Mouse (Mus musculus) midbrain, embryonic 13.5 days (tissue): ENCODE results near the gene Ctf2. TPM values are rescaled to one million over a fixed set of nuclear protein-coding genes. Genes with fewer than 3 reads are reported as not detected.
A peak's percentile ranks its signal among the peaks of the same experiment; 100 is the strongest.
"Not testable (repeated sequence)": the region's sequence is repeated elsewhere in the genome, so short reads cannot be mapped to it uniquely, and the experiment has no call there.

Source experiments
- ATAC-seq: fragments of 200-750 bp; cut with Nextera tagmentation; 2 replicates; pipeline ENCODE4 v1.8.0; 2017; ENCODE audit warnings: mild to moderate bottlenecking, moderate TSS enrichment, moderate library complexity
- H3K27ac ChIP-seq: fragments of 300-500 bp; sonication (generic); 2 replicates; pipeline ENCODE4 v1.5.1; 2015; ENCODE audit warnings: inconsistent platforms, mild to moderate bottlenecking, moderate library complexity
- H3K27me3 ChIP-seq: fragments of 300-500 bp; sonication (generic); 2 replicates; pipeline ENCODE4 v1.6.1; 2015; ENCODE audit warnings: mild to moderate bottlenecking, inconsistent platforms
- H3K36me3 ChIP-seq: fragments of 300-500 bp; sonication (generic); 2 replicates; pipeline ENCODE4 v1.6.1; 2015; ENCODE audit warnings: mild to moderate bottlenecking, inconsistent platforms
- H3K4me1 ChIP-seq: fragments of 300-500 bp; sonication (generic); replicated peaks from 2 replicates; pipeline ENCODE4 v1.6.1; 2015; ENCODE audit warnings: inconsistent platforms
- H3K4me2 ChIP-seq: fragments of 300-500 bp; sonication (generic); replicated peaks from 2 replicates; pipeline ENCODE4 v1.6.1; 2015; ENCODE audit warnings: moderate library complexity, mild to moderate bottlenecking, inconsistent platforms
- H3K4me3 ChIP-seq: fragments of 300-500 bp; sonication (generic); replicated peaks from 2 replicates; pipeline ENCODE4 v1.5.1; 2015; ENCODE audit warnings: mild to moderate bottlenecking, inconsistent platforms
- H3K9ac ChIP-seq: fragments of 300-500 bp; sonication (generic); replicated peaks from 2 replicates; pipeline ENCODE4 v1.6.1; 2015; ENCODE audit warnings: mild to moderate bottlenecking, inconsistent platforms
- H3K9me3 ChIP-seq: fragments of 300-500 bp; sonication (generic); 2 replicates; pipeline ENCODE4 v1.6.1; 2016; ENCODE audit warnings: mild to moderate bottlenecking, inconsistent platforms
- WGBS: fragments of 180-500 bp; shearing (Covaris S2); methylation state at CpG from one replicate; pipeline ENCODE4 v1.1.7; 2015; 5-methylcytosine and 5-hydroxymethylcytosine counted together
- polyA plus RNA-seq: library from polyadenylated mRNA; unstranded; fragments of >200 nt; fragmentation: Nextera tagmentation; extraction: Ambion mirVana; gene quantifications from 2 replicates; pipeline ENCODE4 v1.2.1, GENCODE M21; 2015

Ctf2 gene
- polyA plus RNA-seq: 0.14 and 0.17 TPM in 2 replicates

DNA sequence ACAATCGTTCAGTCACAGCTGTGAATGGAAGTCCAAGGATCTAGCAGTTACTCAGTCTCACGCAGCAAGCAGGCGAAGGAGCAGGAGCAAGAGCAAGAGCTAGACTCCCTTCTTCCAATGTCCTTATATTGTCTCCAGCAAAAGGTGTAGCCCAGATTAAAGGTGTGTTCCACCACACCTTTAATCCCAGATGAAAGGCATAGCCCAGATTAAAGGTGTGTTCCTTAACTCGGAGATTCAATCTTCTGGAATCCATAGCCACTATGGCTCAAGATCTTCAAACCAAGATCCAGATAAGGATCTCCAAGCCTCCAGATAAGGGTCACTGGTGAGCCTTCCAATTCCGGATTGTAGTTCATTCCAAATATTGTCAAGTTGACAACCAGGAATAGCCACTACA, at the start of gene Ctf2:
Gene Ctf2 (minus strand): TSS at position 101 of the 400 bp plus-strand sequence.
- ATAC-seq, H3K27me3 ChIP-seq, H3K9me3 ChIP-seq, H3K4me2 ChIP-seq, H3K9ac ChIP-seq, H3K4me3 ChIP-seq, H3K27ac ChIP-seq, H3K36me3 ChIP-seq, H3K4me1 ChIP-seq: not testable (repeated sequence)
- WGBS: 100% methylated on average over 1 of the region's 5 CpGs

- ATAC-seq: no peak
- WGBS: 82% methylated on average over 4 of the region's 4 CpGs
- no peak overlapping the region for H3K27ac ChIP-seq
Observed at GRCm38 (mm10) chr7:127778350-127778749, 46.4 kb upstream of the Ctf2 start.

GRCm38 (mm10) chr7:127777474-127778266, 45.7 kb upstream of the Ctf2 start:
- peak overlapping the region; percentile 92 for H3K9ac ChIP-seq
- H3K4me3 ChIP-seq: peak overlapping the region; percentile 90
- H3K4me2 ChIP-seq: peak overlapping the region; percentile 78
- peaks cover 41% of the 10 kb centered on the region for H3K36me3 ChIP-seq
- peaks cover 17% of the 10 kb centered on the region for H3K4me1 ChIP-seq
- H3K27ac ChIP-seq: peak overlapping the region; percentile 98
- peak; percentile 57 for ATAC-seq
- 6% methylated on average over 35 of the region's 66 CpGs for WGBS
- H3K27me3 ChIP-seq: no peaks in the 10 kb centered on the region
- H3K9me3 ChIP-seq: no peaks in the 10 kb centered on the region

More at GRCm38 (mm10) chr7:127778350-127778749, 46.4 kb upstream of the Ctf2 start:
- Histone ChIP-seq H3K9ac (peak overlapping the region; percentile 92), H3K36me3 (peaks cover 47% of the 10 kb centered on the region), H3K4me1 (peaks cover 17% of the 10 kb centered on the region), H3K9me3 (no peaks in the 10 kb centered on the region), H3K4me3 (peak overlapping the region; percentile 90), H3K4me2 (peak overlapping the region; percentile 78), H3K27me3 (no peaks in the 10 kb centered on the region)

GRCm38 (mm10) chr7:127776878-127777473, 45.0 kb upstream of the Ctf2 start:
- ATAC-seq: peak; percentile 92
- Histone ChIP-seq H3K36me3 (peaks cover 34% of the 10 kb centered on the region), H3K4me2 (peak overlapping the region; percentile 78)

GRCm38 (mm10) chr7:127776426-127776825, 44.5 kb upstream of the Ctf2 start, which contains the start of gene Setd1a:
Gene Setd1a, plus strand, starts transcription at chr7:127776670.
- Histone ChIP-seq H3K9me3 (no peaks in the 10 kb centered on the region), H3K4me3 (peak within 1 kb of the TSS; percentile 90), H3K36me3 (peaks cover 29% of the 10 kb centered on the region), H3K4me1 (peaks cover 17% of the 10 kb centered on the region), H3K9ac (peak within 1 kb of the TSS; percentile 92), H3K27me3 (no peaks in the 10 kb centered on the region), H3K4me2 (peak within 1 kb of the TSS; percentile 78), H3K27ac (peak within 1 kb of the TSS; percentile 98)
- peak; percentile 62 for ATAC-seq
- under 1% methylated on average over 23 of the region's 23 CpGs for WGBS

More at GRCm38 (mm10) chr7:127776878-127777473, 45.0 kb upstream of the Ctf2 start:
- H3K9ac ChIP-seq: peak overlapping the region; percentile 92
- peak overlapping the region; percentile 90 for H3K4me3 ChIP-seq
- H3K4me1 ChIP-seq: peaks cover 17% of the 10 kb centered on the region
- H3K9me3 ChIP-seq: no peaks in the 10 kb centered on the region
- H3K27ac ChIP-seq: peak overlapping the region; percentile 98
- under 1% methylated on average over 46 of the region's 70 CpGs for WGBS
- no peaks in the 10 kb centered on the region for H3K27me3 ChIP-seq

- Histone ChIP-seq H3K27ac (peak overlapping the region; percentile 98), H3K9ac (peak overlapping the region; percentile 92), H3K4me3 (peak overlapping the region; percentile 90), H3K4me2 (peak overlapping the region; percentile 78), H3K36me3 (peaks cover 23% of the 10 kb centered on the region), H3K4me1 (peaks cover 18% of the 10 kb centered on the region)
- H3K9me3 ChIP-seq, H3K27me3 ChIP-seq, ATAC-seq: not testable (repeated sequence)
- 79% methylated on average over 7 of the region's 7 CpGs for WGBS
Observed at GRCm38 (mm10) chr7:127775837-127776236, 43.9 kb upstream of the Ctf2 start.

DNA sequence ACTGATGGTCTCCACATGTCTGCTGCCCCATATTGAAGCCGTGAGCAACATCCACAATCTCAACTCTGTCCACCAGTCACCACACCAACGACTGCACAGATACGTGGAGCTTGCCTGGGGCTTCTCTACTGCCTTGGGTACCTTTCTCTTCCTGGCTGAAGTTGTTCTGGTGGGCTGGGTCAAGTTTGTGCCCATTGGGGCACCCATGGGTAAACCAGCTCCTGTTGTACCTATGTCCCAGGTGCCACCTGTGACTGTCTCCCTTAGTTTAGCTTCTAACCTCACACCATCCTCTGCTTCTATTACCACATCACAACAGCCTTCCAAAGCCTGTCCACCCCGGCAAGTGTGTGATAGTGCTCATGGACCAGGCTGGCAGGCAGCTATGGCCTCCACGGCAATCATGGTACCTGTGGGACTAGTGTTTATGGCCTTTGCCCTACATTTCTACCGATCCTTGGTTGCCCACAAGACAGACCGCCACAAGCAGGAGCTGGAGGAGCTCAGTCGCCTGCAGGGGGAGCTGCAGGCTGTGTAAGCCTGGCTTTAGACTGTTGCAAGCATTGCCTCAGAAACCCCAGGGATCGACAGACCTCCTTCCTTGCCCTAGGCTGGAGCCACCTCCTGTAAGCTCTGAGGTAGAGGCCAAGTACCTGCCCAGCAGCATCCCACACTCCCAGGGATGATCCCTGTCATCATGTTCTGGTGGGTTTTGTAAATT, 41.9 kb upstream of the Ctf2 start:
- H3K4me3 ChIP-seq: no peak overlapping the region
- no peak for ATAC-seq
- H3K36me3 ChIP-seq: peaks cover 3% of the 10 kb centered on the region; the same call in 1 of the 2 replicates
- no peak overlapping the region for H3K4me2 ChIP-seq
- peaks cover 38% of the 10 kb centered on the region for H3K4me1 ChIP-seq
- peak overlapping the region; percentile 29; the same call in 1 of the 2 replicates for H3K9ac ChIP-seq
- H3K27ac ChIP-seq: no peak overlapping the region
- H3K27me3 ChIP-seq: no peaks in the 10 kb centered on the region
- H3K9me3 ChIP-seq: no peaks in the 10 kb centered on the region
- WGBS: 45% methylated on average over 9 of the region's 9 CpGs

DNA sequence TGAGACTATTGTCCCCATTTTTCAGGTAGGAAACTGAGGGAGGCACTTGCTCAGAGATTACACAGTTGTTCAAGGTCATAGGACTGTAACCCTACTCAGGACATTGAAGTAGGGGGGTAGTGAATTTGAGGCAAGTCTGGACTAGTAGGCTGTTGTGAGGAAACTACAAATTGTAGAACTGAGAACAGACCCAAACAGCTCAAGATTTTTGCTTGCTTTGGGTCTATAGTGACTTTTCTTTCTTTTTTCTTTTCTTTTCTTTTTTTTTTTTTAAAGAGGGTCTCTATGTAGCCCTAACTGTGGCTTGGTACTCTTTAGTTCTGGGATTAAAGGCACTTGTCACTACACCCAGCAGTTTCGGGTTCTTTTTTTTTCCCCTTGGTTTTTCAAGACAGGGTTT, 40.6 kb upstream of the Ctf2 start:
- H3K36me3 ChIP-seq: peaks cover 11% of the 10 kb centered on the region
- 79% methylated on average over 1 of the region's 1 CpGs for WGBS
- no peak overlapping the region for H3K4me3 ChIP-seq
- H3K4me2 ChIP-seq: no peak overlapping the region
- H3K27me3 ChIP-seq: no peaks in the 10 kb centered on the region
- peaks cover 36% of the 10 kb centered on the region for H3K4me1 ChIP-seq
- no peak overlapping the region for H3K9ac ChIP-seq
- ATAC-seq: no peak
- H3K27ac ChIP-seq: no peak overlapping the region
- no peaks in the 10 kb centered on the region for H3K9me3 ChIP-seq

GRCm38 (mm10) chr7:127772080-127772479, 40.1 kb upstream of the Ctf2 start:
- Histone ChIP-seq H3K9me3 (no peaks in the 10 kb centered on the region), H3K4me3 (no peak overlapping the region), H3K36me3 (peaks cover 16% of the 10 kb centered on the region), H3K27ac (no peak overlapping the region), H3K9ac (no peak overlapping the region), H3K4me1 (peaks cover 36% of the 10 kb centered on the region), H3K27me3 (no peaks in the 10 kb centered on the region), H3K4me2 (no peak overlapping the region)
- WGBS: 85% methylated on average over 3 of the region's 3 CpGs
- no peak for ATAC-seq

GRCm38 (mm10) chr7:127771262-127771661, 39.3 kb upstream of the Ctf2 start:
- H3K9me3 ChIP-seq: no peaks in the 10 kb centered on the region
- no peak for ATAC-seq
- H3K4me3 ChIP-seq: no peak overlapping the region
- 76% methylated on average over 5 of the region's 5 CpGs for WGBS
- no peak overlapping the region for H3K9ac ChIP-seq
- 0 out of 2 replicates have a peak overlapping the region, but pooled peaks have one; percentile 67 for H3K4me2 ChIP-seq
- peaks cover 36% of the 10 kb centered on the region for H3K4me1 ChIP-seq
- no peaks in the 10 kb centered on the region for H3K27me3 ChIP-seq
- no peak overlapping the region for H3K27ac ChIP-seq
- peaks cover 23% of the 10 kb centered on the region for H3K36me3 ChIP-seq

DNA sequence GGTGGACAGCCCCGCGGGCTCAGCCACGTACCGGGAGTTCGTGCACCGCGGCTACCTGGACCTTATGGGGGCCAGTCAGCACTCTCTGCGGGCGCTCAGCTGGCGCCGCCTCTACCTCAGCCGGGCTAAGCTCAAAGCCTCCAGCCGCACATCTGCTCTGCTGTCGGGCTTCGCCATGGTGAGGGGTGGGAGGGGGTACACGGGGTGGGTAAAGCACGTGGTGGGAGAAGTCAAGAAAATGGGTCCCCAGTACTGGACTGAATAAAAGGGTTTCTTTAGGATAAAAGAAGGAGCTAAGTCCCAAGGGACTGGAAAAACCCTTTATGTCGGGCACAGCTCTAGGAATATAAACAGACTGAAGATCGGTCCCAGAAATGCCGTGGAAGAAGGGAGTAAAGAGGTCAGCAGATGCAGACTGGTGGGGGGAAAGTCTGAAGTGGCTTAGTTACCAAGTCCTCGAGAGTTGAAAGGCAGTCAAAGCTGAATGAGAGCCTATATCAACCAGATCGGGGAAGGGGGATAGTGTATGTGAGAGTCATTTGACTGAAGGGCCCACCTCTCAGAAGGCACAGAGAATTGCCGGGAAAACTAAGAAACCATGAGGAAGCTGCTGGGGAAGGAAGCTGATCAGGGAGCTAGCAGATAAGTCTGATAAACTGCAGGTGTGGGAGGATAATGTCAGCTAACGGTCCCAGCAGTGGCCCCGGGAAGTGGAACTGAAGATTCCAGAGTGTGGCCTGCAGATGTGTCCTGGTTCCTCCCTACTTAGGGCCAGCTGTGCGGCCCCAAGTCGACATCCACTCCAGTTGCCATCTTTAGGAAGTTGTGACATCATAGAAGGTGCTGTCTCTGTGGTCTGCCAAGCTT, 38.3 kb upstream of the Ctf2 start:
- no peaks in the 10 kb centered on the region for H3K9me3 ChIP-seq
- peak overlapping the region; percentile 73 for H3K9ac ChIP-seq
- H3K4me1 ChIP-seq: peaks cover 31% of the 10 kb centered on the region
- no peaks in the 10 kb centered on the region for H3K27me3 ChIP-seq
- H3K36me3 ChIP-seq: peaks cover 33% of the 10 kb centered on the region
- WGBS: 6% methylated on average over 27 of the region's 27 CpGs
- peak; percentile 31 for ATAC-seq
- peak overlapping the region; percentile 65 for H3K27ac ChIP-seq
- H3K4me3 ChIP-seq: peak overlapping the region; percentile 42
- peak overlapping the region; percentile 67 for H3K4me2 ChIP-seq
